ENCODE assay signal across 13 mouse cellular contexts in genomic region chr11:109608976-109609625, GRCm38 (mm10). TPM values are rescaled to one million over a fixed set of nuclear protein-coding genes. Genes with fewer than 3 reads are reported as not detected.
A peak's percentile ranks its signal among the peaks of the same experiment; 100 is the strongest.
DNase-seq lines count a peak whose midpoint lies in the region; ATAC-seq and TF ChIP-seq lines count a peak whose summit lies in the region.
"Had no signal": no experiment of that assay in that cellular context is flagged by ENCODE, and none has a peak within 500 bp of the region (broad histone marks: within the 10 kb centered on the region; RNA-seq: fewer than 3 reads in every experiment).

No protein-coding gene starts in this region.

- H3K4me3 ChIP-seq in hindbrain, embryonic 15.5 days = no peak overlapping the region
- H3K4me3 ChIP-seq in hindbrain, embryonic 11.5 days (ENCODE audit: low read depth, low read length) = no peak overlapping the region
- peak overlapping the region; percentile 51 for H3K4me3 ChIP-seq in bone marrow, adult 2 months (replicated peaks; ENCODE audit: control insufficient read depth, low read depth, low read length)
- H3K4me3 ChIP-seq in liver, embryonic 14.5 days (ENCODE audit: insufficient read depth in 1 of 2, low read depth in 2 of 2, low read length in 2 of 2) = peak overlapping the region; percentile 15 to 75; a peak in 3 of 4 replicates

- no peak for TF ChIP-seq CTCF in bone marrow, adult 2 months (IDR thresholded peaks at IDR 0.05; ENCODE audit: control insufficient read depth, insufficient read depth, low read length)
- no peak for TF ChIP-seq CTCF in liver, embryonic 14.5 days (IDR thresholded peaks at IDR 0.05; ENCODE audit: low read depth)

- TF ChIP-seq EP300 in liver, embryonic 14.5 days (IDR thresholded peaks at IDR 0.05; ENCODE audit: low read depth) = no peak

- no peaks in the 10 kb centered on the region for H3K9me3 ChIP-seq in hindbrain, embryonic 15.5 days
- no peaks in the 10 kb centered on the region for H3K9me3 ChIP-seq in hindbrain, embryonic 11.5 days (ENCODE audit: control insufficient read depth, low read length)
- no peaks in the 10 kb centered on the region for H3K9me3 ChIP-seq in liver, embryonic 14.5 days (ENCODE audit: control insufficient read depth, low read length)
- H3K9me3 ChIP-seq: forebrain, embryonic 10.5 days had no signal

- no peak overlapping the region for H3K9ac ChIP-seq in hindbrain, embryonic 15.5 days
- H3K9ac ChIP-seq in hindbrain, embryonic 11.5 days (ENCODE audit: low read depth, low read length) = no peak overlapping the region
- peak overlapping the region; percentile 78 for H3K9ac ChIP-seq in liver, embryonic 14.5 days (replicated peaks)

- TF ChIP-seq POLR2A in bone marrow, adult 2 months (IDR thresholded peaks at IDR 0.05; ENCODE audit: borderline replicate concordance, control insufficient read depth, low read depth, low read length) = no peak

- peaks cover 19% of the 10 kb centered on the region for H3K4me1 ChIP-seq in hindbrain, embryonic 15.5 days (replicated peaks)
- peaks cover 6% of the 10 kb centered on the region; the same call in 1 of the 2 replicates for H3K4me1 ChIP-seq in hindbrain, embryonic 11.5 days (replicated peaks; ENCODE audit: control insufficient read depth, insufficient read depth, low read length)
- peaks cover 1% of the 10 kb centered on the region; the same call in 1 of the 2 replicates for H3K4me1 ChIP-seq in bone marrow, adult 2 months (ENCODE audit: control insufficient read depth, insufficient read depth, low read length)
- H3K4me1 ChIP-seq in liver, embryonic 14.5 days (replicated peaks; ENCODE audit: control insufficient read depth in 2 of 2, insufficient read depth in 2 of 2, low read length in 1 of 2) = peaks cover 33 to 44% of the 10 kb centered on the region in 2 experiments

- no peaks in the 10 kb centered on the region for H3K27me3 ChIP-seq in hindbrain, embryonic 15.5 days
- no peaks in the 10 kb centered on the region for H3K27me3 ChIP-seq in hindbrain, embryonic 11.5 days (ENCODE audit: control insufficient read depth, insufficient read depth, low read length)
- no peaks in the 10 kb centered on the region for H3K27me3 ChIP-seq in liver, embryonic 14.5 days (ENCODE audit: control insufficient read depth, insufficient read depth, low read length)

- peak overlapping the region; percentile 95; the same call in 1 of the 2 replicates for H3K4me2 ChIP-seq in hindbrain, embryonic 15.5 days
- H3K4me2 ChIP-seq in hindbrain, embryonic 11.5 days (replicated peaks; ENCODE audit: low read depth, low read length) = no peak overlapping the region
- peak overlapping the region; percentile 77 for H3K4me2 ChIP-seq in liver, embryonic 14.5 days (ENCODE audit: low read depth)

- no peak overlapping the region for H3K27ac ChIP-seq in hindbrain, embryonic 15.5 days (replicated peaks)
- no peak overlapping the region for H3K27ac ChIP-seq in hindbrain, embryonic 11.5 days (ENCODE audit: low read depth, low read length)
- H3K27ac ChIP-seq in bone marrow, adult 2 months (ENCODE audit: control insufficient read depth, insufficient read depth, low read depth, low read length, poor library complexity) = no peak overlapping the region; the same call in 1 of the 2 replicates
- peak overlapping the region; percentile 28 for H3K27ac ChIP-seq in liver, embryonic 14.5 days
- H3K27ac ChIP-seq: forebrain, embryonic 10.5 days had no signal

- no peak for ATAC-seq in hindbrain, embryonic 15.5 days (ENCODE audit: low FRiP score, low read depth)
- ATAC-seq in hindbrain, embryonic 11.5 days (ENCODE audit: low FRiP score) = no peak
- no peak for ATAC-seq in liver, embryonic 14.5 days (ENCODE audit: insufficient read depth)

- no peaks in the 10 kb centered on the region for H3K36me3 ChIP-seq in hindbrain, embryonic 15.5 days
- H3K36me3 ChIP-seq in hindbrain, embryonic 11.5 days (ENCODE audit: control insufficient read depth, insufficient read depth, low read length) = no peaks in the 10 kb centered on the region
- peaks cover 6% of the 10 kb centered on the region for H3K36me3 ChIP-seq in liver, embryonic 14.5 days (replicated peaks; ENCODE audit: control insufficient read depth, insufficient read depth, low read depth)
- H3K36me3 ChIP-seq: forebrain, embryonic 10.5 days had no signal

- 69% methylated on average over 6 of the region's 6 CpGs for WGBS in hindbrain, embryonic 15.5 days
- 79% methylated on average over 6 of the region's 6 CpGs for WGBS in hindbrain, embryonic 11.5 days
- WGBS in bone marrow, adult 2 months = 56% methylated on average over 6 of the region's 6 CpGs
- 47% methylated on average over 6 of the region's 6 CpGs for WGBS in liver, embryonic 14.5 days (ENCODE audit: insufficient replicate concordance)

- no peak for DNase-seq in hindbrain, embryonic 11.5 days (ENCODE audit: low spot score)
- peak; percentile 31 for DNase-seq in fat pad, adult 2 months (ENCODE audit: extremely low read depth, low read depth, low spot score)
- no peak for DNase-seq in liver, embryonic 14.5 days (ENCODE audit: low read depth in 3 of 3, low spot score in 3 of 3)
- no peak for DNase-seq in cerebellum, adult 18-20 months
- DNase-seq in embryo, embryonic 10.5 days (ENCODE audit: low spot score) = no peak
- DNase-seq: cerebellum, postnatal 14 days; kidney, adult 18-20 months; left cerebral cortex, postnatal 4 days; right cerebral cortex, adult 18-20 months; thymus, postnatal 4 days had no signal

RNA-seq across cellular contexts. Expression of gene Wipi1, which starts 2.7 kb away (rescaled TPM):
- 17.6 TPM in 2 replicates for polyA plus RNA-seq in hindbrain, embryonic 15.5 days (2015; fragmentation: Nextera tagmentation; extraction: Ambion mirVana)
- 12.2 and 12.3 TPM in 2 replicates for polyA plus RNA-seq in hindbrain, embryonic 11.5 days (2014; fragmentation: Nextera tagmentation; extraction: Ambion mirVana)
- 13.3 and 18.3 TPM in 2 replicates for polyA plus RNA-seq in bone marrow, adult 2 months (2011; ENCODE audit: insufficient read depth, insufficient read length, low replicate concordance, missing spikeins)
- polyA plus RNA-seq in liver, embryonic 14.5 days (2012; rRNA removed) = 8.3 and 11.9 TPM in 2 replicates
- polyA plus RNA-seq in liver, embryonic 14.5 days (2014; fragmentation: Nextera tagmentation; extraction: Ambion mirVana) = 9.0 and 13.4 TPM in 2 replicates

RNA-seq across cellular contexts. Expression of gene Prkar1a, which starts 40.1 kb away (rescaled TPM):
- polyA plus RNA-seq in hindbrain, embryonic 15.5 days (2015; fragmentation: Nextera tagmentation; extraction: Ambion mirVana) = 449 and 456 TPM in 2 replicates
- 411 and 461 TPM in 2 replicates for polyA plus RNA-seq in hindbrain, embryonic 11.5 days (2014; fragmentation: Nextera tagmentation; extraction: Ambion mirVana)
- 46.3 and 64.2 TPM in 2 replicates for polyA plus RNA-seq in bone marrow, adult 2 months (2011; ENCODE audit: insufficient read depth, insufficient read length, low replicate concordance, missing spikeins)
- polyA plus RNA-seq in liver, embryonic 14.5 days (2012; rRNA removed) = 30.1 and 43.9 TPM in 2 replicates
- 115 and 128 TPM in 2 replicates for polyA plus RNA-seq in liver, embryonic 14.5 days (2014; fragmentation: Nextera tagmentation; extraction: Ambion mirVana)

Comparison
In these comparisons a context has a peak if more than half of its experiments do, and no peak if none do; other contexts are left out.
1. H3K4me3 ChIP-seq: peak in bone marrow, adult 2 months (single experiment) and liver, embryonic 14.5 days (2 of 2); none in hindbrain, embryonic 15.5 days (single experiment) and hindbrain, embryonic 11.5 days (single experiment).